Mouse (Mus musculus) common myeloid progenitor, adult 5-6 weeks (primary cell): ENCODE measurements around the gene Tctex1d4. TPM values are rescaled to one million over a fixed set of nuclear protein-coding genes. Genes with fewer than 3 reads are reported as not detected.

Experiments used
- ATAC-seq: replicated peaks from 2 replicates; pipeline ENCODE4 v1.8.0; 2016; ENCODE audit warnings: low read depth, mild to moderate bottlenecking, moderate TSS enrichment, inconsistent platforms; ENCODE audit not compliant: poor library complexity, severe bottlenecking
- total RNA-seq: library from RNA; stranded (forward); fragments of 200-1000, 187-1606 nt; gene quantifications from 2 replicates; pipeline ENCODE4 v1.2.3, GENCODE M21; 2017

Tctex1d4 gene
- total RNA-seq, 1 experiment from 2014 or later: not detected

DNA sequence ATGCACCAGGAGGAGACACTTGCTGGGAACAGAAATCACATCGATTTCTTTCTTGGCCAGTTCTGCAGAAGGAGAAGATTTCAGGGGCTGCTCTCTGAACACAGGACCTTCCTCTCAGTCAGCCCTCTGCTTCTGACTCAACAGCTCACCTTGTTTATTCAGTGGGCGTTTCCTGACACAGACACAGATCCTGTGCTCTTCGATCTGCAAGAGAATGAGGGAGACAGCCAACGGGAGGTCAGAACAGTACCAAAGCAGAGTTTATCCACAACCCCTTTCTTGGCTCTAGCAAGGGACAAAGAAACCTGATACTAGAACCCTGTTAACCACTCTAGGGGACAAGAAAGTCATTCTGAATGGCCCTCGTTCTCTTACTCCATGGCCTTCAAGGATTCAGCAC, 43.3 kb downstream of the Tctex1d4 start:
- ATAC-seq: no peak

Other genes with a start within 250 kb of the Tctex1d4 start
- 0.09 and 0.39 TPM in 2 replicates for gene Zswim5, start 249.4 kb upstream of the Tctex1d4 start, total RNA-seq
- 69.2 and 87.5 TPM in 2 replicates for gene Urod, start 132.4 kb upstream of the Tctex1d4 start, total RNA-seq
- 11.0 and 13.2 TPM in 2 replicates for gene Hectd3, start 131.5 kb upstream of the Tctex1d4 start, total RNA-seq
- gene Eif2b3, start 107.4 kb upstream of the Tctex1d4 start, total RNA-seq: 41.6 and 48.6 TPM in 2 replicates
- not detected in 2 replicates for gene Ptch2, start 30.7 kb upstream of the Tctex1d4 start, total RNA-seq
- gene Btbd19, start 1.1 kb upstream of the Tctex1d4 start, total RNA-seq: 6.7 and 7.8 TPM in 2 replicates
- gene Plk3, start 7.2 kb downstream of the Tctex1d4 start, total RNA-seq: 2.9 and 3.9 TPM in 2 replicates
- gene Rps8, start 29.4 kb downstream of the Tctex1d4 start, total RNA-seq: 1,886 and 2,148 TPM in 2 replicates
- gene Kif2c, start 55.8 kb downstream of the Tctex1d4 start, total RNA-seq: 33.7 and 40.7 TPM in 2 replicates
- gene Tmem53, start 125.2 kb downstream of the Tctex1d4 start, total RNA-seq: not detected in 2 replicates
- gene Armh1, start 125.3 kb downstream of the Tctex1d4 start, total RNA-seq: not detected in 2 replicates